Mouse (Mus musculus): ENCODE measurements around the gene Chchd6. TPM values are rescaled to one million over a fixed set of nuclear protein-coding genes. Genes with fewer than 3 reads are reported as not detected.
A peak's percentile ranks its signal among the peaks of the same experiment; 100 is the strongest.

Chchd6 gene
- total and polyA plus RNA-seq, 3 experiments, result 49.5 to 74.7 TPM; not detected in 1

DNA sequence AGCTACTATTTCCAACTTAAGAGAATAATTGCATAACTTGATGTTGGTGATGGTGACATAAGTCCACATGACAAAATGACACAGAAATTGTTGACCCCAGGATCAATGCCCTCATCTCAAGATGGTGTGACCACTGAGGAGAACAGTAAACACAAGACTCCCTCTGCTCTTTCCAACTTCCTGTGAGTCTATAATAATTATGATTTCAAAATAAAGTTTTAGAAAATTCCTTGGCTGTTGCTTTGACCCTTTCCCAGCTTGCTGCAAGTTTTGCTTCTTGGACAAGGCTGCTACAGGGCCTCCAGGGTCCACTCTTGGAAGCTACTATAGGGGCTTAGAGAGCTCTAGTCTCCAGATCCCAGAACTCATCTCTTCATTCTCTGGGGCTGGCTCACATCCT is 226.6 kb downstream of the Chchd6 start:
- H3K27ac ChIP-seq (ENCODE audit: control insufficient read depth, low read depth, low read length), result no peak overlapping the region
- no peaks in the 10 kb centered on the region for H3K27me3 ChIP-seq (ENCODE audit: control insufficient read depth in 1 of 2, insufficient read depth in 2 of 2, low read length in 2 of 2)
- DNase-seq (ENCODE audit: low read depth, low spot score), result no peak
- no peaks in the 10 kb centered on the region for H3K79me2 ChIP-seq (ENCODE audit: control insufficient read depth, insufficient read depth, low read length, poor library complexity)
- no peak overlapping the region for H3K4me3 ChIP-seq (ENCODE audit: control insufficient read depth in 1 of 2, insufficient read depth in 1 of 2, low read depth in 2 of 2, low read length in 2 of 2)
- peaks cover 0 to 4% of the 10 kb centered on the region in 2 experiments; a peak in 1 of 4 replicates for H3K36me3 ChIP-seq (ENCODE audit: control insufficient read depth in 1 of 2, insufficient read depth in 2 of 2, low read length in 2 of 2)
- no peaks in the 10 kb centered on the region for H3K9me3 ChIP-seq (replicated peaks; ENCODE audit: insufficient read depth, low read length)
- TF ChIP-seq ETS1 (IDR thresholded peaks at IDR 0.05; ENCODE audit: low read depth, low read length) (no peak), NRF1 (IDR thresholded peaks at IDR 0.05; ENCODE audit: insufficient read depth, low read depth, low read length, poor library complexity, severe bottlenecking) (no peak), E2F4 (IDR thresholded peaks at IDR 0.05; ENCODE audit: borderline replicate concordance, low read depth, low read length) (no peak), POLR2A (IDR thresholded peaks at IDR 0.05; ENCODE audit: control insufficient read depth in 1 of 2, insufficient read depth in 1 of 2, low read depth in 1 of 2, low read length in 2 of 2, poor library complexity in 1 of 2) (no peak), RAD21 (IDR thresholded peaks at IDR 0.05; ENCODE audit: low read depth, low read length) (no peak), GABPA (IDR thresholded peaks at IDR 0.05; ENCODE audit: low read depth, low read length) (no peak), KAT2A (conservative IDR thresholded peaks at IDR 0.05; ENCODE audit: low read depth, low read length) (no peak), JUND (IDR thresholded peaks at IDR 0.05; ENCODE audit: low read depth, low read length) (no peak), POLR2AphosphoS5 (IDR thresholded peaks at IDR 0.05; ENCODE audit: borderline replicate concordance, low read depth, low read length) (no peak), EP300 (IDR thresholded peaks at IDR 0.05; ENCODE audit: low read depth in 1 of 2, low read length in 2 of 2) (no peak), RCOR1 (IDR thresholded peaks at IDR 0.05; ENCODE audit: low read depth, low read length) (no peak), HCFC1 (IDR thresholded peaks at IDR 0.05; ENCODE audit: low read depth, low read length) (no peak), CTCF (IDR thresholded peaks at IDR 0.05 in 2 of 3, conservative IDR thresholded peaks at IDR 0.05 in 1 of 3; ENCODE audit: control insufficient read depth in 1 of 3, insufficient read depth in 1 of 3, low read depth in 2 of 3, low read length in 3 of 3, poor library complexity in 1 of 3, severe bottlenecking in 1 of 3) (no peak), SIN3A (IDR thresholded peaks at IDR 0.05; ENCODE audit: low read length) (no peak), TCF12 (IDR thresholded peaks at IDR 0.05; ENCODE audit: low read depth, low read length) (no peak), USF1 (IDR thresholded peaks at IDR 0.05; ENCODE audit: low read depth, low read length) (no peak)
- H3K4me1 ChIP-seq (ENCODE audit: control insufficient read depth in 1 of 2, insufficient read depth in 2 of 2, low read length in 2 of 2), result peaks cover 0 to 11% of the 10 kb centered on the region in 2 experiments
- H3K9ac ChIP-seq (ENCODE audit: control insufficient read depth, low read depth, low read length, poor library complexity, severe bottlenecking), result no peak overlapping the region

DNA sequence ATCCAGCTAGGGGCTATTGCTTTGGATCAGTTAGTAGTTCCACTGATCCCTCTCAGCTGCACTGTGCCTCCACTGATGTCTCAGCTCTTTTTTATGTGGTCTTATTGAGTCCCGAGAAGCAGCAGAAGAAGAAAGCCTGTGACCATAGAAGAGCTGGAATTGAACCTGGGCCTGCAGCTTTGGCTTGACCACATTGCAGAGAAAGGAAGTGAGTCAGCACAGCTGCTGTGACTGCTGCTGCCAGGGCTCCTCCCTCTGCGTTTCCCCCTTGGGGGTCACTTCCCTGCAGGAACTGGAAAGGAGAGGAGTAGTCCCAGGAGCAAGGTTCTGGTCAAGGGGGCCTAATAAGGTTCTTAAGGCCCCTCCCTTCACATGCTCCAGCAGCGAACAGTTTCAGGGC is 231.1 kb downstream of the Chchd6 start:
- Histone ChIP-seq H3K9me3 (replicated peaks; ENCODE audit: insufficient read depth, low read length) (no peaks in the 10 kb centered on the region), H3K36me3 (ENCODE audit: control insufficient read depth in 1 of 2, insufficient read depth in 2 of 2, low read length in 2 of 2) (peaks cover 0 to 9% of the 10 kb centered on the region in 2 experiments; a peak in 1 of 4 replicates), H3K27me3 (ENCODE audit: control insufficient read depth in 1 of 2, insufficient read depth in 2 of 2, low read length in 2 of 2) (no peaks in the 10 kb centered on the region), H3K4me1 (ENCODE audit: control insufficient read depth in 1 of 2, insufficient read depth in 2 of 2, low read length in 2 of 2) (peaks cover 0 to 33% of the 10 kb centered on the region in 2 experiments), H3K4me3 (ENCODE audit: control insufficient read depth in 1 of 2, insufficient read depth in 1 of 2, low read depth in 2 of 2, low read length in 2 of 2) (no peak overlapping the region), H3K9ac (ENCODE audit: control insufficient read depth, low read depth, low read length, poor library complexity, severe bottlenecking) (no peak overlapping the region), H3K79me2 (ENCODE audit: control insufficient read depth, insufficient read depth, low read length, poor library complexity) (peaks cover 16% of the 10 kb centered on the region), H3K27ac (ENCODE audit: control insufficient read depth, low read depth, low read length) (no peak overlapping the region)
- TF ChIP-seq E2F4 (IDR thresholded peaks at IDR 0.05; ENCODE audit: borderline replicate concordance, low read depth, low read length) (no peak), HCFC1 (IDR thresholded peaks at IDR 0.05; ENCODE audit: low read depth, low read length) (no peak), ETS1 (IDR thresholded peaks at IDR 0.05; ENCODE audit: low read depth, low read length) (peak; percentile 66), ELF1 (IDR thresholded peaks at IDR 0.05; ENCODE audit: low read depth, low read length) (no peak)
- DNase-seq (ENCODE audit: low read depth, low spot score), result peak; percentile 44

Measured in MEL (cell line).